In the genomic region with DNA sequence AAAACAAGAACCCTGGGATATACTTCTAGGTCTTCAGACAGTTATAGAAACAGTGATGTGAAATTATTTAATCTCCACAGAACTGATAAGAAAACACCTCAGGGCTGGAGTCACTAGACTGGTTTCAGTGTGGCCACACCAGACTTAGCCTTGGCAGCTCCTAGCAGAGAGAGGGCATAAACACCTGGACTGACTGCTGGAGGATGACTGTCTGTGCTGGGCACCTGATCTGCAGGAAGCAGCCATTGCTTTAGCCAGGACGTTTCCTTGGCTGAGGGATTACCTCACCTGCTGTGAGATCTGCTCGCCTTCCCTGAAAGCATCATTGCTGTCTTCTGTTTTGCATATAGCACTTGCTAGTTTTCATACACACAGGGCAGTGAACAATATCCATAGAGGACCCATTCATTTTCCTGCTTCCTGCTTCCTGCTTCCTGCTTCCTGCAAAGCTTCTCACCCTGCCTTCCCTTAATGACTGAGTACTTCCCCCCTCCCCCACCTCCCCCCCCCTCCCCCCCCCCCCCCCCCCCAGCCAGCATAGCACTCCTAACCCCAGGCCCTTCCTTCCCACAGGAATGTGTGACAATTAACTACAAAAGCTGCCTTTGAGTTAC, we compare ENCODE assay signal across 9 mouse cellular contexts.
DNase-seq lines count a peak whose midpoint lies in the region; ATAC-seq lines count a peak whose summit lies in the region.
"Had no signal": no experiment of that assay in that cellular context is flagged by ENCODE, and none has a peak within 500 bp of the region (broad histone marks: within the 10 kb centered on the region; RNA-seq: fewer than 3 reads in every experiment).

No protein-coding gene starts in this region.

- peaks cover 14% of the 10 kb centered on the region for H3K4me1 ChIP-seq in hindbrain, embryonic 13.5 days (replicated peaks)
- H3K4me1 ChIP-seq in hindbrain, embryonic 10.5 days (replicated peaks), result peaks cover 4% of the 10 kb centered on the region; the same call in 1 of the 2 replicates
- peaks cover 21% of the 10 kb centered on the region for H3K4me1 ChIP-seq in midbrain, embryonic 13.5 days (replicated peaks)
- peaks cover 14% of the 10 kb centered on the region; the same call in 1 of the 2 replicates for H3K4me1 ChIP-seq in midbrain, embryonic 16.5 days (ENCODE audit: control insufficient read depth, insufficient read depth, low read length)
- H3K4me1 ChIP-seq in stomach, embryonic 16.5 days (ENCODE audit: control insufficient read depth, insufficient read depth, low read length), result peaks cover 28% of the 10 kb centered on the region

- peak overlapping the region; percentile 48 for H3K27ac ChIP-seq in hindbrain, embryonic 13.5 days
- H3K27ac ChIP-seq in hindbrain, embryonic 10.5 days, result no peak overlapping the region
- H3K27ac ChIP-seq in midbrain, embryonic 13.5 days, result peak overlapping the region; percentile 35; the same call in 1 of the 2 replicates
- no peak overlapping the region for H3K27ac ChIP-seq in midbrain, embryonic 16.5 days (ENCODE audit: low read length)
- 0 out of 2 replicates have a peak overlapping the region, but pooled peaks have one; percentile 25 for H3K27ac ChIP-seq in stomach, embryonic 16.5 days (ENCODE audit: low read length)

- no peaks in the 10 kb centered on the region for H3K9me3 ChIP-seq in hindbrain, embryonic 13.5 days
- H3K9me3 ChIP-seq in hindbrain, embryonic 10.5 days, result no peaks in the 10 kb centered on the region
- no peaks in the 10 kb centered on the region for H3K9me3 ChIP-seq in midbrain, embryonic 13.5 days
- no peaks in the 10 kb centered on the region for H3K9me3 ChIP-seq in midbrain, embryonic 16.5 days (replicated peaks; ENCODE audit: control insufficient read depth, low read length, poor library complexity, severe bottlenecking)
- no peaks in the 10 kb centered on the region for H3K9me3 ChIP-seq in stomach, embryonic 16.5 days (replicated peaks; ENCODE audit: control insufficient read depth, low read length)

- peak; percentile 64; the same call in 1 of the 2 replicates for ATAC-seq in cerebellum, adult (ENCODE audit: insufficient number of reproducible peaks, low FRiP score, low TSS enrichment)
- ATAC-seq in hindbrain, embryonic 13.5 days (ENCODE audit: low FRiP score), result no peak
- no peak for ATAC-seq in midbrain, embryonic 13.5 days
- ATAC-seq in midbrain, embryonic 16.5 days, result no peak
- peak; percentile 39 for ATAC-seq in stomach, embryonic 16.5 days (ENCODE audit: insufficient read depth, low FRiP score)
- no peak for ATAC-seq in megakaryocyte-erythroid progenitor cell, adult 5-6 weeks (replicated peaks; ENCODE audit: low FRiP score, low TSS enrichment, poor library complexity, severe bottlenecking)

- H3K4me3 ChIP-seq in hindbrain, embryonic 13.5 days, result no peak overlapping the region
- no peak overlapping the region for H3K4me3 ChIP-seq in hindbrain, embryonic 10.5 days
- no peak overlapping the region for H3K4me3 ChIP-seq in midbrain, embryonic 13.5 days (replicated peaks)
- no peak overlapping the region for H3K4me3 ChIP-seq in midbrain, embryonic 16.5 days (ENCODE audit: low read depth, low read length)
- H3K4me3 ChIP-seq in stomach, embryonic 16.5 days (replicated peaks; ENCODE audit: low read length), result no peak overlapping the region

- H3K4me2 ChIP-seq in hindbrain, embryonic 13.5 days, result no peak overlapping the region
- no peak overlapping the region for H3K4me2 ChIP-seq in midbrain, embryonic 13.5 days (replicated peaks)
- no peak overlapping the region for H3K4me2 ChIP-seq in midbrain, embryonic 16.5 days (ENCODE audit: low read length)
- no peak overlapping the region for H3K4me2 ChIP-seq in stomach, embryonic 16.5 days (ENCODE audit: low read depth, low read length)

- H3K36me3 ChIP-seq in hindbrain, embryonic 13.5 days, result no peaks in the 10 kb centered on the region
- H3K36me3 ChIP-seq in hindbrain, embryonic 10.5 days, result no peaks in the 10 kb centered on the region
- no peaks in the 10 kb centered on the region for H3K36me3 ChIP-seq in midbrain, embryonic 13.5 days
- H3K36me3 ChIP-seq in midbrain, embryonic 16.5 days (ENCODE audit: control insufficient read depth, insufficient read depth, low read length), result no peaks in the 10 kb centered on the region
- H3K36me3 ChIP-seq in stomach, embryonic 16.5 days (ENCODE audit: control insufficient read depth, insufficient read depth, low read length), result no peaks in the 10 kb centered on the region

- no peaks in the 10 kb centered on the region for H3K27me3 ChIP-seq in hindbrain, embryonic 13.5 days
- no peaks in the 10 kb centered on the region for H3K27me3 ChIP-seq in hindbrain, embryonic 10.5 days (ENCODE audit: insufficient read depth, poor library complexity, severe bottlenecking)
- no peaks in the 10 kb centered on the region for H3K27me3 ChIP-seq in midbrain, embryonic 13.5 days
- no peaks in the 10 kb centered on the region for H3K27me3 ChIP-seq in midbrain, embryonic 16.5 days (ENCODE audit: control insufficient read depth, insufficient read depth, low read depth, low read length)
- H3K27me3 ChIP-seq in stomach, embryonic 16.5 days (ENCODE audit: control insufficient read depth, insufficient read depth, low read length), result no peaks in the 10 kb centered on the region

- WGBS in hindbrain, embryonic 13.5 days, result 50% methylated on average over 2 of the region's 2 CpGs
- 36% methylated on average over 2 of the region's 2 CpGs for WGBS in hindbrain, embryonic 10.5 days
- 34% methylated on average over 2 of the region's 2 CpGs for WGBS in midbrain, embryonic 13.5 days
- 38% methylated on average over 2 of the region's 2 CpGs for WGBS in midbrain, embryonic 16.5 days
- 39% methylated on average over 2 of the region's 2 CpGs for WGBS in stomach, embryonic 16.5 days

- DNase-seq in cerebellum, postnatal 4 days (ENCODE audit: low spot score in 2 of 2), result no peak
- no peak for DNase-seq in hindbrain, embryonic 10.5 days (ENCODE audit: low spot score)
- DNase-seq: adrenal gland, postnatal 25 days had no signal

- H3K9ac ChIP-seq in hindbrain, embryonic 13.5 days, result no peak overlapping the region; the same call in 1 of the 2 replicates
- no peak overlapping the region for H3K9ac ChIP-seq in midbrain, embryonic 13.5 days (replicated peaks)
- no peak overlapping the region for H3K9ac ChIP-seq in midbrain, embryonic 16.5 days (ENCODE audit: low read depth, low read length)
- no peak overlapping the region for H3K9ac ChIP-seq in stomach, embryonic 16.5 days (ENCODE audit: low read length)

Comparison
In these comparisons a context has a peak if more than half of its experiments do, and no peak if none do; other contexts are left out.
1. H3K27ac ChIP-seq: peak in hindbrain, embryonic 13.5 days (single experiment), midbrain, embryonic 13.5 days (single experiment) and stomach, embryonic 16.5 days (single experiment); none in hindbrain, embryonic 10.5 days (single experiment) and midbrain, embryonic 16.5 days (single experiment).
2. ATAC-seq: peak in cerebellum, adult (single experiment) and stomach, embryonic 16.5 days (single experiment); none in hindbrain, embryonic 13.5 days (single experiment), midbrain, embryonic 13.5 days (single experiment), midbrain, embryonic 16.5 days (single experiment) and megakaryocyte-erythroid progenitor cell, adult 5-6 weeks (single experiment).